Mouse (Mus musculus) embryonic facial prominence, embryonic 13.5 days (tissue): ENCODE results near the gene Dhrs9. TPM values are rescaled to one million over a fixed set of nuclear protein-coding genes. Genes with fewer than 3 reads are reported as not detected.

Source experiments
- ATAC-seq: fragments of 200-750 bp; cut with Nextera tagmentation; 2 replicates; pipeline ENCODE4 v1.8.0; 2017; ENCODE audit warnings: low read depth; ENCODE audit not compliant: insufficient number of reproducible peaks, insufficient read depth, low FRiP score, low TSS enrichment
- H3K27ac ChIP-seq: fragments of 300-500 bp; sonication (generic); 2 replicates; pipeline ENCODE4 v1.5.1; 2015; ENCODE audit warnings: moderate library complexity, mild to moderate bottlenecking, inconsistent platforms
- H3K27me3 ChIP-seq: fragments of 300-500 bp; sonication (generic); 2 replicates; pipeline ENCODE4 v1.6.1; 2015; ENCODE audit warnings: mild to moderate bottlenecking, inconsistent platforms
- H3K36me3 ChIP-seq: fragments of 300-500 bp; sonication (generic); 2 replicates; pipeline ENCODE4 v1.6.1; 2015; ENCODE audit warnings: mild to moderate bottlenecking, inconsistent platforms
- H3K4me1 ChIP-seq: fragments of 300-500 bp; sonication (generic); 2 replicates; pipeline ENCODE4 v1.6.1; 2015; ENCODE audit warnings: inconsistent platforms
- H3K4me2 ChIP-seq: fragments of 300-500 bp; sonication (generic); 2 replicates; pipeline ENCODE4 v1.6.1; 2015; ENCODE audit warnings: moderate library complexity, mild to moderate bottlenecking, inconsistent platforms
- H3K4me3 ChIP-seq: fragments of 300-500 bp; sonication (generic); 2 replicates; pipeline ENCODE4 v1.5.1; 2015; ENCODE audit warnings: mild to moderate bottlenecking, inconsistent platforms
- H3K9ac ChIP-seq: fragments of 300-500 bp; sonication (generic); 2 replicates; pipeline ENCODE4 v1.6.1; 2015; ENCODE audit warnings: mild to moderate bottlenecking, inconsistent platforms
- H3K9me3 ChIP-seq: fragments of 300-500 bp; sonication (generic); 2 replicates; pipeline ENCODE4 v1.6.1; 2016; ENCODE audit warnings: inconsistent platforms
- WGBS: fragments of 180-500 bp; shearing (Covaris S2); methylation state at CpG from one replicate; pipeline ENCODE4 v1.1.7; 2015; ENCODE audit warnings: mixed read lengths; 5-methylcytosine and 5-hydroxymethylcytosine counted together
- polyA plus RNA-seq: library from polyadenylated mRNA; unstranded; fragments of >200 nt; fragmentation: Nextera tagmentation; extraction: Ambion mirVana; gene quantifications from 2 replicates; pipeline ENCODE4 v1.2.1, GENCODE M21; 2015

Dhrs9 gene
- polyA plus RNA-seq, 1 experiment from 2014 or later, result not detected

GRCm38 (mm10) chr2:69426081-69426480 lies 45.8 kb downstream of the Dhrs9 start:
- no peaks in the 10 kb centered on the region for H3K36me3 ChIP-seq
- H3K9me3 ChIP-seq, result no peaks in the 10 kb centered on the region
- no peak for ATAC-seq
- 0 out of 2 replicates have a peak, but pooled peaks cover 2% of the 10 kb centered on the region for H3K27me3 ChIP-seq
- no peak overlapping the region for H3K4me2 ChIP-seq
- no peak overlapping the region for H3K27ac ChIP-seq
- no peak overlapping the region for H3K4me3 ChIP-seq
- H3K9ac ChIP-seq, result no peak overlapping the region
- H3K4me1 ChIP-seq, result no peaks in the 10 kb centered on the region
- WGBS, result 90% methylated on average over 1 of the region's 1 CpGs

DNA sequence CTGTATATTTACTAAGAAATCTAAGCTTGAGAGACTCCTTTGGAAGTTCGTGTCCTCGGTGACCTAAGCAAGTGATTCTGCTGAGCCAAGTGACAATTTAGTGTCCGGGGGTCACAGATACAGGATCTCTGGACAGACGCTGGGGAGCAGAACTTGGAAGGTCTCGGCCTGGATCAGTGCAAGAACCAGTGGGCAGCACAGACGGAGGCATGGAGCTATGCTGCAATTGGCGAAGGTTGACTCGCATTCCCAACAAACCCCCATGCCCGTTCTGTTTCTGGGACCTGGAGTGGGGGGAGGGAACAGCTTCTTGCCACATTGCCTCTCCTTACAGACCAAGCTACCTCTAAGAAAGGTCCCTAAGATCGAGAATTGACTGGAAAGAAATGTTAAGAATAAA lies 46.9 kb downstream of the Dhrs9 start:
- no peak overlapping the region for H3K9ac ChIP-seq
- H3K4me2 ChIP-seq, result no peak overlapping the region
- H3K9me3 ChIP-seq, result no peaks in the 10 kb centered on the region
- H3K36me3 ChIP-seq, result no peaks in the 10 kb centered on the region
- WGBS, result 85% methylated on average over 10 of the region's 10 CpGs
- H3K4me3 ChIP-seq, result no peak overlapping the region
- H3K4me1 ChIP-seq, result no peaks in the 10 kb centered on the region
- H3K27me3 ChIP-seq, result 0 out of 2 replicates have a peak, but pooled peaks cover 2% of the 10 kb centered on the region
- ATAC-seq, result no peak
- H3K27ac ChIP-seq, result no peak overlapping the region

DNA sequence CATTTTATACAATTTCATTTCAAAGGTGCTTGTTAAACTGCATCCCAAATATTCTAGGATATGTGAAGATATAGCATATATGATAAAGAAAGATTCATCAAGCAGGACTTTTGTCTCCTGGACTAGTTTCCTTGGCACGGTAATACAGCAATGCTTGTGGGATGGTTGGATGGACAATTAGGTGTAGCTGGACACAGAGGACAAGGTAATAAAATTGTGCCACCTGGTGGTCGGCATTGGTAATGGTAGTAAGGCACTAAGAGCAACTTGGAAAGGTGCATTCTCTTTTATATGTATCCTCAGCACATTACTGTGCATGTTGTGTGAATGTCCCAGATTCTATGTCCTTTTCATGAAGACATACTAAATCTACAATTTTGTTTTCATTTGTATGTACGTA lies 47.9 kb downstream of the Dhrs9 start:
- no peak for ATAC-seq

DNA sequence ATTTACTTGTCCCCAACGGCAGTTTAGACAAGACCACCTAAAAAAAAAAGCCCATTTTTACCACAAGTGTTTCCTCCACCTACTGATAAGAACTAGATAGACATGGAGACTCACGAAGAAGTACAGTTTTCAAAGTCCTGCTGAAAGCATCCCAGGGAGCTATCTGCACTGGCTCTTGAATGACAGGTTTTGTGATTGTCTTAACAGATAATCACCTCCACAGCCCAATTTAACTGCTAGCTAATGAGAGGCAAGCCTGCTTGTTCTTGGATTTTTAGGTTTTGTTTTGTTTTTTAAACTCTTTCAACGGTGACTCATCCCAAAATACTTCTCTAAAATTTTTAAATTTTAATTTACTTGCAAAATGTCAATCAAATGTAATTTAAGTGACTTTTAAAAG lies 61.4 kb downstream of the Dhrs9 start:
- Histone ChIP-seq H3K27ac (no peak overlapping the region), H3K9me3 (no peaks in the 10 kb centered on the region), H3K4me3 (no peak overlapping the region), H3K27me3 (no peaks in the 10 kb centered on the region), H3K36me3 (no peaks in the 10 kb centered on the region), H3K4me1 (no peaks in the 10 kb centered on the region), H3K9ac (no peak overlapping the region), H3K4me2 (no peak overlapping the region)
- 63% methylated on average over 3 of the region's 3 CpGs for WGBS
- ATAC-seq, result no peak

More for the DNA sequence above, 47.9 kb downstream of the Dhrs9 start:
- Histone ChIP-seq H3K4me3 (no peak overlapping the region), H3K4me2 (no peak overlapping the region), H3K9ac (no peak overlapping the region), H3K36me3 (no peaks in the 10 kb centered on the region), H3K4me1 (no peaks in the 10 kb centered on the region), H3K9me3 (no peaks in the 10 kb centered on the region), H3K27ac (no peak overlapping the region), H3K27me3 (0 out of 2 replicates have a peak, but pooled peaks cover 2% of the 10 kb centered on the region)
- WGBS, result 35% methylated on average over 3 of the region's 3 CpGs

- Histone ChIP-seq H3K4me2 (no peak overlapping the region), H3K36me3 (no peaks in the 10 kb centered on the region), H3K27me3 (no peaks in the 10 kb centered on the region), H3K27ac (no peak overlapping the region), H3K4me1 (no peaks in the 10 kb centered on the region), H3K4me3 (no peak overlapping the region), H3K9ac (no peak overlapping the region), H3K9me3 (no peaks in the 10 kb centered on the region)
- ATAC-seq, result no peak
- 74% methylated on average over 4 of the region's 4 CpGs for WGBS
These were observed 65.7 kb downstream of the Dhrs9 start for GRCm38 (mm10) chr2:69445896-69446472.

GRCm38 (mm10) chr2:69448581-69448980 lies 68.3 kb downstream of the Dhrs9 start:
- Histone ChIP-seq H3K27ac (no peak overlapping the region), H3K36me3 (no peaks in the 10 kb centered on the region), H3K9me3 (no peaks in the 10 kb centered on the region), H3K9ac (no peak overlapping the region), H3K4me3 (no peak overlapping the region), H3K4me1 (no peaks in the 10 kb centered on the region), H3K4me2 (no peak overlapping the region), H3K27me3 (no peaks in the 10 kb centered on the region)
- 82% methylated on average over 4 of the region's 4 CpGs for WGBS
- no peak for ATAC-seq

DNA sequence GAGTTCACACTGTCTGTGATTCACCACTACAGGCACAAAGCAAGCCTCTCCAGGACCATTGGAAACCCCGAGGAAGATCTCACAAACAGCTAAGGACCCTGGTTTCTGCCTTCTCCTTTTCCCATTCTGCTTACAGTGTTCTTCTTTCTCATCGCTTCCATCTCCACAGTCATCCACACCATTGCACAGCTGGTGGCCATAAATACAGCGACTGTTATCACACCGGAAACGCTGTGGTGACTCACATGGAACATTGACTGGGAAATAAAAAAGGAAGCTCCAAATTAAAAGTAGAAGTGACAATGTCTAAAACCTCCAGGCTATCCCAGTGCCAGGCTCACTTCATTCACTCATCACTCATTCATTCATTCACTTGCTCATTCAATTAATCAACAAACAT lies 70.9 kb downstream of the Dhrs9 start:
- no peak overlapping the region for H3K9ac ChIP-seq
- no peaks in the 10 kb centered on the region for H3K36me3 ChIP-seq
- no peaks in the 10 kb centered on the region for H3K9me3 ChIP-seq
- 91% methylated on average over 5 of the region's 5 CpGs for WGBS
- H3K27ac ChIP-seq, result no peak overlapping the region
- no peak overlapping the region for H3K4me3 ChIP-seq
- H3K27me3 ChIP-seq, result no peaks in the 10 kb centered on the region
- ATAC-seq, result no peak
- H3K4me1 ChIP-seq, result no peaks in the 10 kb centered on the region
- no peak overlapping the region for H3K4me2 ChIP-seq

Other genes starting within 250 kb of the Dhrs9 start
- gene Nostrin, start 244.6 kb upstream of the Dhrs9 start, polyA plus RNA-seq, result 0.34 and 0.50 TPM in 2 replicates
- gene Spc25, start 174.3 kb upstream of the Dhrs9 start, polyA plus RNA-seq, result 173 and 175 TPM in 2 replicates
- gene G6pc2, start 169.4 kb upstream of the Dhrs9 start, polyA plus RNA-seq, result not detected in 2 replicates
- 0.18 TPM in 1 of 2 replicates, not detected in the other for gene Abcb11, start 37.8 kb upstream of the Dhrs9 start, polyA plus RNA-seq
- gene Lrp2, start 205.6 kb downstream of the Dhrs9 start, polyA plus RNA-seq, result 0.34 and 0.40 TPM in 2 replicates